Mouse (Mus musculus): ENCODE results near the gene Nf1. TPM values are rescaled to one million over a fixed set of nuclear protein-coding genes. Genes with fewer than 3 reads are reported as not detected.

The Nf1 gene
- total RNA-seq, 2 experiments from 2014 or later = 9.9 to 18.7 TPM

- no peak for ATAC-seq (ENCODE audit: poor library complexity, severe bottlenecking)
Observed at GRCm38 (mm10) chr11:79630521-79630920, 291.0 kb downstream of the Nf1 start.

Other genes starting within 250 kb of the Nf1 start
- 6.4 and 6.8 TPM in 2 replicates for gene Ksr1, start 193.3 kb upstream of the Nf1 start, total RNA-seq (2015)
- gene Ksr1, start 193.3 kb upstream of the Nf1 start, total RNA-seq (2017) = 5.2 and 10.8 TPM in 2 replicates
- gene Wsb1, start 85.0 kb upstream of the Nf1 start, total RNA-seq (2015) = 246 and 264 TPM in 2 replicates
- gene Wsb1, start 85.0 kb upstream of the Nf1 start, total RNA-seq (2017) = 158 and 170 TPM in 2 replicates
- not detected in 2 replicates for gene Gm9964, start 42.8 kb upstream of the Nf1 start, total RNA-seq (2015)
- not detected in 2 replicates for gene Gm9964, start 42.8 kb upstream of the Nf1 start, total RNA-seq (2017)
- gene Omg, start 164.4 kb downstream of the Nf1 start, total RNA-seq (2015) = 2.8 and 3.4 TPM in 2 replicates
- 0.37 and 1.1 TPM in 2 replicates for gene Omg, start 164.4 kb downstream of the Nf1 start, total RNA-seq (2017)
- gene Evi2b, start 184.1 kb downstream of the Nf1 start, total RNA-seq (2015) = 1,009 and 1,045 TPM in 2 replicates
- 207 and 252 TPM in 2 replicates for gene Evi2b, start 184.1 kb downstream of the Nf1 start, total RNA-seq (2017)
- gene Evi2, start 190.9 kb downstream of the Nf1 start, total RNA-seq (2015) = 115 and 116 TPM in 2 replicates
- gene Evi2, start 190.9 kb downstream of the Nf1 start, total RNA-seq (2017) = 21.3 and 21.8 TPM in 2 replicates
- 248 and 296 TPM in 2 replicates for gene Evi2a, start 190.9 kb downstream of the Nf1 start, total RNA-seq (2015)
- 242 and 257 TPM in 2 replicates for gene Evi2a, start 190.9 kb downstream of the Nf1 start, total RNA-seq (2017)